Mouse (Mus musculus): ENCODE data around the gene Cyp2f2.

GRCm38 (mm10) chr7:27129811-27130210 lies 10.1 kb downstream of the Cyp2f2 start:
- TF ChIP-seq POLR2A (IDR thresholded peaks at IDR 0.05; ENCODE audit: insufficient read depth, low read length) (no peak), CTCF (IDR thresholded peaks at IDR 0.05; ENCODE audit: low read depth, low read length) (no peak), EP300 (IDR thresholded peaks at IDR 0.05; ENCODE audit: insufficient read depth, low read depth, low read length) (no peak)
